Mouse (Mus musculus) kidney, adult 2 months (tissue): ENCODE measurements around the gene Prpf38b. TPM values are rescaled to one million over a fixed set of nuclear protein-coding genes. Genes with fewer than 3 reads are reported as not detected.
"Not testable (repeated sequence)": the region's sequence is repeated elsewhere in the genome, so short reads cannot be mapped to it uniquely, and the experiment has no call there.

Source experiments
- DNase-seq: peaks from one replicate; pipeline ENCODE4 v3.0.0; 2021
- H3K27ac ChIP-seq: fragments of 200-500 bp; 2 replicates; pipeline ENCODE4 v1.5.1; 2012; ENCODE audit warnings: low read depth, low read length, control low read depth, inconsistent platforms; ENCODE audit not compliant: insufficient read depth
- H3K27me3 ChIP-seq: fragments of 200-500 bp; replicated peaks from 2 replicates; pipeline ENCODE4 v1.6.1; 2012; ENCODE audit warnings: mild to moderate bottlenecking, moderate library complexity, low read length, inconsistent platforms; ENCODE audit not compliant: control insufficient read depth, insufficient read depth
- H3K36me3 ChIP-seq: fragments of 200-500 bp; 2 replicates; pipeline ENCODE4 v1.6.1; 2012; ENCODE audit warnings: mild to moderate bottlenecking, moderate library complexity, low read length, inconsistent platforms; ENCODE audit not compliant: control insufficient read depth, insufficient read depth
- H3K4me1 ChIP-seq: fragments of 200-500 bp; 2 replicates; pipeline ENCODE4 v1.6.1; 2011; ENCODE audit warnings: low read length; ENCODE audit not compliant: control insufficient read depth, insufficient read depth
- H3K4me3 ChIP-seq: fragments of 200-500 bp; 2 replicates; pipeline ENCODE4 v1.5.1; 2011; ENCODE audit warnings: mild to moderate bottlenecking, low read depth, low read length, control low read depth; ENCODE audit not compliant: insufficient read depth
- CTCF ChIP-seq: fragments of 200-500 bp; conservative IDR thresholded peaks from 2 replicates; pipeline ENCODE4 v1.5.1; 2011; ENCODE audit warnings: low read depth, mild to moderate bottlenecking, control low read depth, low read length, moderate library complexity, mixed read lengths; ENCODE audit not compliant: insufficient read depth, insufficient read length
- POLR2A ChIP-seq: fragments of 200-500 bp; IDR thresholded peaks from one replicate; pipeline ENCODE4 v1.6.1; 2011; ENCODE audit warnings: low read depth, low read length, control low read depth
- WGBS: fragments of 180-500 bp; shearing (Covaris S2); methylation state at CpG from one replicate; pipeline ENCODE4 v1.1.7; 2018; 5-methylcytosine and 5-hydroxymethylcytosine counted together
- polyA plus RNA-seq: library from polyadenylated mRNA; depleted of rRNA; stranded (reverse); fragments of >200 nt; gene quantifications from 2 replicates; pipeline ENCODE4 v1.2.3, GENCODE M21; 2012

The Prpf38b gene
- polyA plus RNA-seq, 1 experiment, result 19.7 TPM

- TF ChIP-seq CTCF (no peak), POLR2A (no peak)
- no peak overlapping the region for H3K27ac ChIP-seq
- no peak overlapping the region for H3K4me3 ChIP-seq
- DNase-seq, result no peak
- H3K4me1 ChIP-seq, result no peaks in the 10 kb centered on the region; the same call in 1 of the 2 replicates
- H3K36me3 ChIP-seq, result no peaks in the 10 kb centered on the region
- H3K27me3 ChIP-seq, result no peaks in the 10 kb centered on the region; the same call in 1 of the 2 replicates
- 94% methylated on average over 3 of the region's 3 CpGs for WGBS
Observed at GRCm38 (mm10) chr3:108887618-108887975, 23.9 kb downstream of the Prpf38b start.

GRCm38 (mm10) chr3:108886934-108887617 lies 24.5 kb downstream of the Prpf38b start:
- DNase-seq, result no peak
- 86% methylated on average over 12 of the region's 12 CpGs for WGBS
- no peaks in the 10 kb centered on the region; the same call in 1 of the 2 replicates for H3K4me1 ChIP-seq
- no peaks in the 10 kb centered on the region; the same call in 1 of the 2 replicates for H3K27me3 ChIP-seq
- no peak overlapping the region for H3K27ac ChIP-seq
- no peak for TF ChIP-seq POLR2A
- TF ChIP-seq CTCF, result no peak
- H3K36me3 ChIP-seq, result no peaks in the 10 kb centered on the region
- no peak overlapping the region for H3K4me3 ChIP-seq

- DNase-seq, result no peak
- Histone ChIP-seq H3K27ac (no peak overlapping the region), H3K4me3 (no peak overlapping the region), H3K36me3 (no peaks in the 10 kb centered on the region), H3K27me3 (no peaks in the 10 kb centered on the region; the same call in 1 of the 2 replicates), H3K4me1 (no peaks in the 10 kb centered on the region)
- TF ChIP-seq POLR2A (no peak), CTCF (no peak)
- 64% methylated on average over 9 of the region's 9 CpGs for WGBS
Observed at GRCm38 (mm10) chr3:108885686-108886530, 25.6 kb downstream of the Prpf38b start.

GRCm38 (mm10) chr3:108884706-108885289 lies 26.7 kb downstream of the Prpf38b start:
- no peaks in the 10 kb centered on the region for H3K36me3 ChIP-seq
- H3K27me3 ChIP-seq, result no peaks in the 10 kb centered on the region; the same call in 1 of the 2 replicates
- no peak for TF ChIP-seq POLR2A
- TF ChIP-seq CTCF, result no peak
- H3K4me3 ChIP-seq, result no peak overlapping the region
- WGBS, result 71% methylated on average over 8 of the region's 8 CpGs
- H3K4me1 ChIP-seq, result no peaks in the 10 kb centered on the region
- H3K27ac ChIP-seq, result no peak overlapping the region
- DNase-seq, result no peak

GRCm38 (mm10) chr3:108883067-108883466 lies 28.5 kb downstream of the Prpf38b start:
- H3K27me3 ChIP-seq, result no peaks in the 10 kb centered on the region; the same call in 1 of the 2 replicates
- H3K4me1 ChIP-seq, result no peaks in the 10 kb centered on the region
- no peak overlapping the region for H3K4me3 ChIP-seq
- 91% methylated on average over 2 of the region's 2 CpGs for WGBS
- no peak overlapping the region for H3K27ac ChIP-seq
- no peak for DNase-seq
- TF ChIP-seq POLR2A (no peak), CTCF (no peak)
- no peaks in the 10 kb centered on the region for H3K36me3 ChIP-seq

GRCm38 (mm10) chr3:108881873-108882272 lies 29.7 kb downstream of the Prpf38b start:
- H3K4me3 ChIP-seq, H3K27me3 ChIP-seq, H3K4me1 ChIP-seq, H3K27ac ChIP-seq, DNase-seq, H3K36me3 ChIP-seq: not testable (repeated sequence)
- 74% methylated on average over 4 of the region's 4 CpGs for WGBS
